Mouse (Mus musculus): ENCODE data around the gene Fam57b. TPM values are rescaled to one million over a fixed set of nuclear protein-coding genes. Genes with fewer than 3 reads are reported as not detected.
A peak's percentile ranks its signal among the peaks of the same experiment; 100 is the strongest.

Gene Fam57b
- polyA plus RNA-seq, 1 experiment from 2014 or later, result 1.2 TPM

DNA sequence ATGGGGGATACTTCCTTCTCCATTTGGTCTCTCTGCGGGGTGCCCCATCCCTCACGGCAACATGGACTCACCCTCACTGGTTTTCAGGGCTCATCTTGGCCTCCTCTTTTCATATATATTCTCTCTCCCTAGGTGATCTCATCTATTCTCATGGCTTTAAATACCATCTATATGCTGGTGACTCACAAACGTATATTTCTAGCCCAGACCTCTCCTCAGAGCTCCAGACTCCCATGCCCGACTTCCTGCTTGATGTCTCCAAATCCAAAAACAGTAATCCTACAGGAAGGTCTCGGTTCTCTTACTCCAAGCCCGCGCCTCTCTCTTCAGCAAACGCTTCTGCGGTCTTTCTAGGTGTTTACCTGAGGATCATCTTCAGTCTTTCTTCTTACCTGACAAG is 45.8 kb downstream of the Fam57b start:
- WGBS, result 81% methylated on average over 9 of the region's 9 CpGs
- Histone ChIP-seq H3K36me3 (no peaks in the 10 kb centered on the region), H3K4me2 (replicated peaks) (no peak overlapping the region), H3K27me3 (peaks cover 16% of the 10 kb centered on the region), H3K9me3 (no peaks in the 10 kb centered on the region), H3K27ac (no peak overlapping the region), H3K4me1 (peaks cover 11% of the 10 kb centered on the region), H3K9ac (no peak overlapping the region), H3K4me3 (no peak overlapping the region)
- ATAC-seq (ENCODE audit: insufficient number of reproducible peaks, insufficient read depth, low FRiP score, low TSS enrichment), result no peak

DNA sequence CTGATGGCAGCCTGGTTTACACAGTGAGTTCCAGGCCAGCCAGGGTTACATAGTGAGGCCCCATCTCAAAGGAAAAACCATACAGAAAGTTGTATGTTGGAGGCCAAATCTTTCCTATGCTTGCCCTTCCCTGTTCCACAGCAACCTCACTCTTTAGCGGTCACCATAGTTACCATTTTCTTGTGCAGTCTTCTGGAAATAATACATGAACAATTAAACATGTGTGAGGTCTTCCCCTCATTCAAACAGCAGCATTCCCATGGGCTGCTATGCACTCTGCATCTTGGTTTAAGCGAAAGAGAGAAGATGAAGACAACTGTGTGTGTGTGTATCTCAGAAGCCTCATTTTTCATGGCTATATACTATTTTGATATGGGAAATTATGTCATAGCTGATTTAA is 48.0 kb downstream of the Fam57b start:
- no peaks in the 10 kb centered on the region for H3K36me3 ChIP-seq
- no peak for ATAC-seq (ENCODE audit: insufficient number of reproducible peaks, insufficient read depth, low FRiP score, low TSS enrichment)
- H3K27ac ChIP-seq, result no peak overlapping the region
- WGBS, result 73% methylated on average over 2 of the region's 2 CpGs
- H3K9me3 ChIP-seq, result no peaks in the 10 kb centered on the region
- peaks cover 17% of the 10 kb centered on the region for H3K4me1 ChIP-seq
- H3K27me3 ChIP-seq, result peaks cover 38% of the 10 kb centered on the region
- H3K9ac ChIP-seq, result no peak overlapping the region
- no peak overlapping the region for H3K4me2 ChIP-seq (replicated peaks)
- H3K4me3 ChIP-seq, result no peak overlapping the region

DNA sequence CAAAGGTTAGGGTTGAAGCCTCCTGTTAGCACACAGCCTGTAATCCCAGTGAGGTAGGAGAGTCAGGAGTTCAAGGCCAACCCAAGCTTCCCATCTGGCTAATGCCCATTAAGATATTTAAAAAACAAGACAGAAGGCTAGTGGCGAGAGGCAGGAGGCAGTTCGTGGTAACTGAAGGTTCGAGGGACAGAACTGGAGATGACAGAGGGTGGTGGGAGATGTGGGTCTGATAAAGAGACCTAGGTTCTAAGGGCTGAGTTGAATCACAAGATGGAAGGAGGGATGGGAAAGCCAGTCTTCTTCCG is 49.6 kb downstream of the Fam57b start, which contains the start of gene Doc2a:
TSS of gene Doc2a (plus strand) at position 301 of the 305 bp plus-strand sequence.
- Histone ChIP-seq H3K27ac (no peak within 1 kb of the TSS), H3K4me3 (peak within 1 kb of the TSS; percentile 58), H3K27me3 (peaks cover 38% of the 10 kb centered on the region), H3K9ac (peak within 1 kb of the TSS; percentile 72), H3K4me2 (replicated peaks) (peak within 1 kb of the TSS; percentile 100), H3K36me3 (peaks cover 6% of the 10 kb centered on the region), H3K4me1 (peaks cover 25% of the 10 kb centered on the region), H3K9me3 (no peaks in the 10 kb centered on the region)
- WGBS, result 19% methylated on average over 4 of the region's 4 CpGs
- ATAC-seq (ENCODE audit: insufficient number of reproducible peaks, insufficient read depth, low FRiP score, low TSS enrichment), result no peak

DNA sequence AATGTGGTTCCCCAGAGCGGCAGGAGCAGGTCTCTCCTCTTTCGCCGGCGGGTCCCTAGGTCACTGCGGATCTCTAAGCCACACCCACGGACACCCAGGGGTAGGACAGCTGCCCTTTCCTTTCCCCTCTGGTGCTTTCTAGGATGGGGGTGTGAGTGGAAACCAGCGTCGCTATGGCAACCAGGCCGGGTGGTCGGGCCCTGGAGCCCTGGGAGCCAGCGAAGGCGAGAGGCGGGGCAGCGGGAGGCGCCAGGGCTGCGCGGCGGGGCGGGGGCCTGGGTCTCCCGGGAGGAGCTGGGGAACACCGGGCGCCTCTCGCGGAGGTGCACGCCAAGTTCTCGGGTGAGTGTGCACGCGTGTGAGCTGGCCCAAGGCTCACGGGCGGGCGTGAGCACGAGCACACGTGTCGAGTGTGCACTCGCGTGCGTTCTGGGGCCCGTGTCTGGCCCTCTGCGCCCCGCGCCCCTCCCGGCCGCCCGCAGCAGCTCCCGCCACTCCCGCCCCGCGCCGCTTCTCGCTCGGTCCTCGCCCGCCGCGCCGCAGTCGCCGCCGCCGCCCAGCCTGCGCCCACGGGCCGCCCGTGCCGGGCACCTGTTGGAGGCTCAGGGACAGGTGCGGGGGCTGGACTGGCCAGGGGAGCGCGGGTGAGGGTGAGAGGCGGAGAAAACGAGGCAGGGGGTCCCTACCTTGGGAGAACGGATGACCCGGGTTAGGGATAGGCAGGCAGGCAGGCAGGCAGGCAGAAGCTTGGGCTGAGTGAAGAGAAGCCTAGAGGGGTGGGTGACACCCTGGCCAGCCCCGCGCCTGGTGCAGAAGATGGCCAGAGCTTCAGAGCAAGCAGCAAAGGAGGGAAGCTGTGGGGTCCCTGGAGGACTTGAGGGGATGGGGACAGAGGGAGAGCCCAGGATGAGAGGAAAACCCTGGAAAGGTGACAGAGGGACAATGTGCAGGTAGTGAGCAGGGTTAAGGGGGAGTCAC is 50.2 kb downstream of the Fam57b start:
- WGBS, result under 1% methylated on average over 54 of the region's 74 CpGs
- peak; percentile 48; the same call in 1 of the 2 replicates for ATAC-seq (ENCODE audit: insufficient number of reproducible peaks, insufficient read depth, low FRiP score, low TSS enrichment)

DNA sequence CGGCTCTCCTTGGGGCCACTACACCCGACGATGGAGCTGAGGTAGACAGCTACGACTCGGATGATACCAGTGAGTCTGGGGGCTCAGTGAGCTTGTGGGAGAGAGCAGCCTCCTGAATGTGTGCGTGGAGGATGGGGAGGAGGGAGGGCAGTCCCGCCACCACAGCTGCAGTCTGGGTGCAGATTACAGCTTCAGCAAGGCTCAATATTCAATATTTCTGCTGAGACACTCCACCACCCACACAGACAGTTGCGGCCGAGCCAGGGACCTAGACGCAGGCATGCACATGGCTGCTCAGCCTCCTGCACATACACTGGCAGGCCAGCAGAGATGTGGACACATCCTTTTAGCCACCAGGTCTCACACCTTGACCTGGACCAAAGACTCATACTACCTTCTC is 51.3 kb downstream of the Fam57b start:
- Histone ChIP-seq H3K4me1 (peaks cover 25% of the 10 kb centered on the region), H3K9me3 (no peaks in the 10 kb centered on the region), H3K36me3 (peaks cover 23% of the 10 kb centered on the region), H3K27ac (no peak overlapping the region), H3K4me2 (replicated peaks) (peak overlapping the region; percentile 100), H3K27me3 (peaks cover 38% of the 10 kb centered on the region), H3K4me3 (peak overlapping the region; percentile 58), H3K9ac (peak overlapping the region; percentile 72; the same call in 1 of the 2 replicates)
- 24% methylated on average over 10 of the region's 10 CpGs for whole genome bisulfite sequencing
- ATAC-seq (ENCODE audit: insufficient number of reproducible peaks, insufficient read depth, low FRiP score, low TSS enrichment), result no peak

More for the DNA sequence above, 50.2 kb downstream of the Fam57b start:
- Histone ChIP-seq H3K27me3 (peaks cover 38% of the 10 kb centered on the region), H3K4me2 (replicated peaks) (peak overlapping the region; percentile 100), H3K27ac (no peak overlapping the region), H3K4me3 (peak overlapping the region; percentile 58), H3K4me1 (peaks cover 25% of the 10 kb centered on the region), H3K9ac (peak overlapping the region; percentile 72), H3K9me3 (no peaks in the 10 kb centered on the region), H3K36me3 (peaks cover 12% of the 10 kb centered on the region)

DNA sequence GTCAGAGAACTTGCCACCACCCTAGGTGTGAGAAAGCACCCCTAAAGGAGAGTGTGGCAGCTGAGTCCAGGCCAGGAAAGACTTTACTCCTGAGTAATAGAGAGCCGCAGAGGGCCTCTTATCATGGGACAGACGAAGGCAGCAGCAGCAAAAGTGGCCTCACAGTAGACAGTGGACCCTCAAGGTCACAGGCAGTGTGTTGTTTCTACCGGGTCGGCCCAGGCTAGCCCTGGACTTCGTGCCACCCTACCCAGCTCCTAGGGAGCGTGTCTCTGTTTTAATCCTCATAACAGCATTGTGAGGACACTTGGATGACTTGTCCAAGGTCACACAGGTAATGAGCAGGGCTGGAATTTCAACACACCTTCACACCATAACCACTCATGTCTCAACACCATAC is 52.7 kb downstream of the Fam57b start:
- peaks cover 36% of the 10 kb centered on the region for H3K36me3 ChIP-seq
- H3K27ac ChIP-seq, result no peak overlapping the region
- H3K9ac ChIP-seq, result no peak overlapping the region
- H3K27me3 ChIP-seq, result peaks cover 38% of the 10 kb centered on the region
- ATAC-seq (ENCODE audit: insufficient number of reproducible peaks, insufficient read depth, low FRiP score, low TSS enrichment), result no peak
- no peak overlapping the region for H3K4me3 ChIP-seq
- H3K9me3 ChIP-seq, result no peaks in the 10 kb centered on the region
- no peak overlapping the region for H3K4me2 ChIP-seq (replicated peaks)
- H3K4me1 ChIP-seq, result peaks cover 25% of the 10 kb centered on the region
- WGBS, result 82% methylated on average over 6 of the region's 6 CpGs

DNA sequence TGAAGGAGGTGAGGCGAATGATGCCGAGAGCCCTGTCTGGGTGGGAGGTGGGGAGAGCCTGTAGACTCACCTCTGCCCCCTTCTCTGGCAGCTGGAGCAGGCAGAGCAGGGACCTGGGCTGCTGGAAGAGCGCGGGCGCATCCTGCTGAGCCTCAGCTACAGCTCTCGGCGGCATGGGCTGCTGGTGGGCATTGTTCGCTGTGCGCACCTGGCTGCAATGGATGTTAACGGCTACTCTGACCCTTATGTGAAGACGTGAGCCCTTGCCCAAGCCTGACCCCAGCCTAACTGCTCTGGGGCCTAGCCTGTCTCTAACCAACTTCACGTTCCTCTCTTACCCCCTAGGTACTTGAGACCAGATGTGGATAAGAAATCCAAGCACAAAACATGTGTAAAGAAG is 53.7 kb downstream of the Fam57b start:
- no peaks in the 10 kb centered on the region for H3K9me3 ChIP-seq
- 0 out of 2 replicates have a peak overlapping the region, but pooled peaks have one; percentile 8 for H3K4me2 ChIP-seq (replicated peaks)
- 35% methylated on average over 12 of the region's 12 CpGs for WGBS
- peak overlapping the region; percentile 11; the same call in 1 of the 2 replicates for H3K9ac ChIP-seq
- H3K36me3 ChIP-seq, result peaks cover 46% of the 10 kb centered on the region
- peaks cover 38% of the 10 kb centered on the region for H3K27me3 ChIP-seq
- ATAC-seq (ENCODE audit: insufficient number of reproducible peaks, insufficient read depth, low FRiP score, low TSS enrichment), result no peak
- peaks cover 25% of the 10 kb centered on the region for H3K4me1 ChIP-seq
- H3K4me3 ChIP-seq, result no peak overlapping the region
- no peak overlapping the region for H3K27ac ChIP-seq

DNA sequence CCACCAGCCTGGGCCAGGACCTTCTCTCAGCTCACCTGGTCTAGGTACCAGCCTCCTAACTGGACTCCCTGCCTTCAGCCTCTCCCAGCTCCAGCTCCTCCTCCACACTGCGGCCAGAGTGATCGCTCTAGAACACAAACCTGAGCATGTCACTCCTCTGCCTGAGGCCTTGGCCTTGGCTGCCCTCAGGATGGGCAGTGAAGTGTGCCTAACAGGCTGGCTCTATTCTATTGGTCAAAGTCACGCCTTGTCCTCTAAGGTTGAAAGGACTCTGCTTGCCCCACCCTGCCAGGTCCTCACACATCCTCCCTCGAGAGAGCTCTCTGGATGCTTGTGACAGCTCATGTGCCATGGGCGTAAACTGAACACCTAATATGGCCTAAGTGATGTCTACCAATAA is 56.0 kb downstream of the Fam57b start:
- H3K4me1 ChIP-seq, result peaks cover 13% of the 10 kb centered on the region
- no peak overlapping the region for H3K9ac ChIP-seq
- no peak overlapping the region for H3K4me3 ChIP-seq
- peaks cover 20% of the 10 kb centered on the region for H3K27me3 ChIP-seq
- no peak overlapping the region for H3K27ac ChIP-seq
- ATAC-seq (ENCODE audit: insufficient number of reproducible peaks, insufficient read depth, low FRiP score, low TSS enrichment), result no peak
- peaks cover 69% of the 10 kb centered on the region for H3K36me3 ChIP-seq
- no peaks in the 10 kb centered on the region for H3K9me3 ChIP-seq
- H3K4me2 ChIP-seq (replicated peaks), result no peak overlapping the region
- 94% methylated on average over 5 of the region's 5 CpGs for WGBS

DNA sequence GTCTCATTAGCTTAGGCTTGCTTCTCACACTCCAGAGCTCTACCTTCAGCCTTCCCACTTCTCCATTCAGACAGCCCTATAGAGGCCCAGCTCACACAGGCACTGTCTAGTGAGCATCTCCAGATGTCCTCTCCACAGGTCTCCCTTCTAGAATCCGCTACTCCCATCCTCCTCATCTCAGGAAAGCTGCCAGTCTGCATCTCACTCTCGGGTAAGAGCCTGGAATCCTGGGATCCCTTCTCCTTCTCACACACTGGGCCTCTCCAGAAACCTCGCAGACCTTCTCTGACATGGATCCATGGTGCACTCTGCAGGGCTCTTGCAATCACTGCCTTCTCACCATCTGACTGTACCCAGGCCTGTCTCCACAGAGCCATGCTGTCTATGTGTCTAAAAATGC is 58.2 kb downstream of the Fam57b start:
- peaks cover 82% of the 10 kb centered on the region for H3K36me3 ChIP-seq
- no peak overlapping the region for H3K27ac ChIP-seq
- no peak overlapping the region for H3K4me2 ChIP-seq (replicated peaks)
- no peak overlapping the region for H3K4me3 ChIP-seq
- no peak for ATAC-seq (ENCODE audit: insufficient number of reproducible peaks, insufficient read depth, low FRiP score, low TSS enrichment)
- no peaks in the 10 kb centered on the region for H3K27me3 ChIP-seq
- no peaks in the 10 kb centered on the region for H3K9me3 ChIP-seq
- peaks cover 8% of the 10 kb centered on the region for H3K4me1 ChIP-seq
- no peak overlapping the region for H3K9ac ChIP-seq
- WGBS, result 89% methylated on average over 3 of the region's 3 CpGs

DNA sequence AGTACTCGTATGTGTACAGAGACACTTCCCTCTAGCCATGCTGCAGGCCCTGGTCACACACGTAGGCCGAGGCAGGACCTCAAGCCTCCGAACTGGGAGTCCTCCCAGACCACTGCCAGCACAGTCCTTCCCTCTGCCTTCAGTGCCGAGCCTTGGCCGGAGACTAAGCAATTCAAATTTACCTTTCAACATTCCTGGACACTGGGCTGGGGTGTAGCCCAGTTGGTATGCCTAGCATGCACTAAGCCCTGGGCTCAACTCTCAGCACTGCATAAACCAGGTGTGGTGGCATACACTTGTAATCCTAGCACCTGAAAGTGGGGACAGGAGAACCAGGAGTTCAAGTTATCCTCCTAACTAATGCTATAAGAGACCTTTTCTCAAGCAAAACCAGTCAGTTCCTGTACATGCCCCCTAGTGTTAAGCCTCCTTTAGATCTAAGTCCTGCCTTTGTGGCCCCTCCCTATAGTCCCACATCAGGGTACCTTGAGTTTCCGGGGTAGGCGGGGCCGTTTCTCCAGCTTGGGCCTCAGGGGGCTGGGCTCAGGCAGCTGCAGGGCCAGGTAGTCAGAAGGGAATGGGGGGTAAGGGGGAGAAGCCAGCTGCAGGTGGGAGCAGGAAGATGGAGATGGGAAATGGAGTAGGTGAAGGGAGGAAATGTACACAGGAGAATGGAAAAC is 59.4 kb downstream of the Fam57b start:
- H3K4me2 ChIP-seq (replicated peaks), result no peak overlapping the region
- no peaks in the 10 kb centered on the region for H3K27me3 ChIP-seq
- 64% methylated on average over 9 of the region's 9 CpGs for WGBS
- no peaks in the 10 kb centered on the region for H3K9me3 ChIP-seq
- ATAC-seq (ENCODE audit: insufficient number of reproducible peaks, insufficient read depth, low FRiP score, low TSS enrichment), result no peak
- no peak overlapping the region for H3K4me3 ChIP-seq
- H3K4me1 ChIP-seq, result peaks cover 7% of the 10 kb centered on the region; the same call in 1 of the 2 replicates
- no peak overlapping the region for H3K9ac ChIP-seq
- no peak overlapping the region for H3K27ac ChIP-seq
- H3K36me3 ChIP-seq, result peaks cover 79% of the 10 kb centered on the region

DNA sequence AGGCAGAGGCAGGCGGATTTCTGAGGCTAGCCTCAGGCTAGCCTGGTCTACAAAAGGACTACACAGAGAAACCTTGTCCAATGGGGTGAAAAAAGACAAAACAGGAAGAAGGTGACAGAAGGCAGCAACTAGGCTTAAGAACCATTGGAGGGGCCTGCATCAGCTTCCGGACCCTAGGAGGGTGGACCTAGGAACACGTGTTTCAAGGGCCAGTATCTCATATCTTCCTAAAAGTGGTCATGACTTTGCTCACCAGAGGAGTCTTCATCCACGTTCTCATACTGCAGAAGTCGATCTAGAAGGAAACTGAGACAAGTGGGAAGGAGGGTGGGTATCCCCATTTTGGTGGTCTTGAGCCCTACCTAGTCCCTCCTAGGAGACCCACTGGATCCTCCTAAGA is 63.5 kb downstream of the Fam57b start:
- Histone ChIP-seq H3K27ac (no peak overlapping the region), H3K4me1 (peaks cover 25% of the 10 kb centered on the region), H3K9ac (peak overlapping the region; percentile 66), H3K27me3 (no peaks in the 10 kb centered on the region), H3K36me3 (peaks cover 63% of the 10 kb centered on the region), H3K4me2 (replicated peaks) (peak overlapping the region; percentile 88), H3K4me3 (peak overlapping the region; percentile 73), H3K9me3 (no peaks in the 10 kb centered on the region)
- WGBS, result 69% methylated on average over 5 of the region's 5 CpGs
- ATAC-seq (ENCODE audit: insufficient number of reproducible peaks, insufficient read depth, low FRiP score, low TSS enrichment), result no peak

Measured in embryonic facial prominence, embryonic 12.5 days (tissue).